Mouse (Mus musculus): ENCODE results near the gene Crebl2.

DNA sequence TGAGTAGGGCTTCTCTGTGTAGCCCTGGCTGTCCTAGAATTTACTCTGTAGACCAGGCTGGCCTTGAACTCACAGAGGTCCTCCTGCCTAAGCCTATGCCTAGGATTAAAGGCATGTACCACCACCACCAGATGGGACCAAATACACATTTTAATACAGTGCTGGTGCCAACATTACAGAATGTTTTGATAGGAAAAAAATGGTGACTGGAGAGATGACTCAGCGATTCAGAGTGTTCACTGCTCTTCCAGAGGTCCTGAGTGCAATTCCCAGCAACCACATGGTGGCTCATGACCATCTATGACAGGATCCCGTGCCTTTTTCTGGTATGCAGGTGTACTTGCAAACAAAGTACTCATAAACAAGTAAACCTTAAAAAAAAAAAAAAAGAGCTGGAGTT is 19.5 kb downstream of the Crebl2 start:
- TF ChIP-seq CTCF (IDR thresholded peaks at IDR 0.05; ENCODE audit: borderline replicate concordance, insufficient read depth, low read depth, low read length): no peak
- TF ChIP-seq POLR2A (IDR thresholded peaks at IDR 0.05; ENCODE audit: borderline replicate concordance, insufficient read depth, low read length): no peak
